Mouse (Mus musculus) liver, embryonic 14.5 days (tissue): ENCODE measurements at regions not wholly inside any gene's neighbourhood (a gene's known extent, or its start where the extent isn't known, plus 50 kb on each side); places are given as distances from the start of the nearest gene placed in this dataset.
"Not testable (repeated sequence)": the region's sequence is repeated elsewhere in the genome, so short reads cannot be mapped to it uniquely, and the experiment has no call there.

Source experiments
- ATAC-seq: fragments of 200-750 bp; cut with Nextera tagmentation; 2 replicates; pipeline ENCODE4 v1.8.0; 2017; ENCODE audit warnings: moderate number of reproducible peaks, mild to moderate bottlenecking, moderate library complexity; ENCODE audit not compliant: insufficient read depth
- DNase-seq, 3 experiments: peaks; one replicate each; pipeline ENCODE4 v3.0.0-alpha.2; 2012 to 2013; ENCODE audit warnings: low read depth in 3 of 3, low spot score in 3 of 3
- H3K27ac ChIP-seq: fragments of 300-500 bp; sonication (generic); 2 replicates; pipeline ENCODE4 v1.5.1; 2014; ENCODE audit warnings: moderate library complexity, mild to moderate bottlenecking, control low read depth, inconsistent platforms
- H3K27me3 ChIP-seq: fragments of 300-500 bp; sonication (generic); 2 replicates; pipeline ENCODE4 v1.6.1; 2014; ENCODE audit warnings: mild to moderate bottlenecking, low read length, moderate library complexity; ENCODE audit not compliant: control insufficient read depth, insufficient read depth
- H3K36me3 ChIP-seq: fragments of 300-500 bp; sonication (generic); replicated peaks from 2 replicates; pipeline ENCODE4 v1.6.1; 2014; ENCODE audit warnings: low read depth; ENCODE audit not compliant: control insufficient read depth, insufficient read depth
- H3K4me1 ChIP-seq, 2 experiments: fragments of 200-500 bp in 1 of 2; fragments of 300-500 bp in 1 of 2; sonication (generic) in 1 of 2; replicated peaks; 2 replicates each; pipeline ENCODE4 v1.6.1; 2012 to 2014; ENCODE audit warnings: antibody characterized with exemption in 1 of 2, inconsistent platforms in 1 of 2, low read length in 1 of 2; ENCODE audit not compliant: control insufficient read depth in 2 of 2, insufficient read depth in 2 of 2
- H3K4me2 ChIP-seq: fragments of 300-500 bp; sonication (generic); 2 replicates; pipeline ENCODE4 v1.6.1; 2014; ENCODE audit warnings: low read depth, mild to moderate bottlenecking, control low read depth, moderate library complexity
- H3K4me3 ChIP-seq, 2 experiments: fragments of 200-500 bp in 1 of 2; fragments of 300-500 bp in 1 of 2; sonication (generic) in 1 of 2; 2 replicates each; pipeline ENCODE4 v1.5.1; 2012 to 2014; ENCODE audit warnings: low read depth in 2 of 2, low read length in 2 of 2, mild to moderate bottlenecking in 2 of 2, control low read depth in 1 of 2, inconsistent platforms in 1 of 2, moderate library complexity in 1 of 2; ENCODE audit not compliant: insufficient read depth in 1 of 2
- H3K9ac ChIP-seq: fragments of 300-500 bp; sonication (generic); replicated peaks from 2 replicates; pipeline ENCODE4 v1.6.1; 2014; ENCODE audit warnings: mild to moderate bottlenecking, control low read depth, moderate library complexity
- H3K9me3 ChIP-seq: fragments of 300-500 bp; sonication (generic); 2 replicates; pipeline ENCODE4 v1.6.1; 2016; ENCODE audit warnings: low read length, mixed read lengths; ENCODE audit not compliant: control insufficient read depth
- CTCF ChIP-seq: IDR thresholded peaks from 2 replicates; pipeline ENCODE4 v1.5.1; 2016; ENCODE audit warnings: antibody characterized with exemption, low read depth, control low read depth
- EP300 ChIP-seq: IDR thresholded peaks from 2 replicates; pipeline ENCODE4 v1.6.1; 2016; ENCODE audit warnings: antibody characterized with exemption, low read depth
- WGBS: fragments of 180-500 bp; shearing (Covaris S2); extraction: QIAGEN DNeasy Blood & Tissue Kit; methylation state at CpG from one replicate; pipeline ENCODE4 v1.1.7; 2014; ENCODE audit not compliant: insufficient replicate concordance; 5-methylcytosine and 5-hydroxymethylcytosine counted together

DNA sequence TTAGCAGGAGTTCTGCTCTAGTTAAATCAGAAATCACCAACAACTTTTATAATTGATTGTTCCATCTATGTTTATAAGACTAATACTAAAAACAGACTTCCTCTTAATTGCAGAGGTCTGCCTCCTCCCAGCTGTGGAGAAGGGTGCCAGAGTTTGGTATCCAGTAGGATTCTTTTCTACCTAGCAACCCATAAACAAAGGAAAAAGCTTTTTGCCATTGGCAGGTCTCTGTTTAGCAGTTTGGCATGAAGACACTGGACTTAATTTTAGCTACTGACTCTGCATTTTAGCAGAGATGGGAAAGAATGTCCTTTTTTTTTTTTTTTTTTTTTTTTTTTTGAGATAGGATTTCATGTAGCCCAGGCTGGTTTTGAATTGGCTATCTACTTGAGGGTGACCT is 1628.4 kb downstream of the A830018L16Rik start:
- DNase-seq (no peak), ATAC-seq (no peak)
- no peaks in the 10 kb centered on the region for H3K9me3 ChIP-seq
- H3K9ac ChIP-seq: no peak overlapping the region
- no peaks in the 10 kb centered on the region for H3K27me3 ChIP-seq
- H3K36me3 ChIP-seq: no peaks in the 10 kb centered on the region
- no peak overlapping the region for H3K4me3 ChIP-seq
- no peak for TF ChIP-seq CTCF
- no peak for TF ChIP-seq EP300
- no peak overlapping the region for H3K4me2 ChIP-seq
- no peaks in the 10 kb centered on the region for H3K4me1 ChIP-seq
- H3K27ac ChIP-seq: no peak overlapping the region

DNA sequence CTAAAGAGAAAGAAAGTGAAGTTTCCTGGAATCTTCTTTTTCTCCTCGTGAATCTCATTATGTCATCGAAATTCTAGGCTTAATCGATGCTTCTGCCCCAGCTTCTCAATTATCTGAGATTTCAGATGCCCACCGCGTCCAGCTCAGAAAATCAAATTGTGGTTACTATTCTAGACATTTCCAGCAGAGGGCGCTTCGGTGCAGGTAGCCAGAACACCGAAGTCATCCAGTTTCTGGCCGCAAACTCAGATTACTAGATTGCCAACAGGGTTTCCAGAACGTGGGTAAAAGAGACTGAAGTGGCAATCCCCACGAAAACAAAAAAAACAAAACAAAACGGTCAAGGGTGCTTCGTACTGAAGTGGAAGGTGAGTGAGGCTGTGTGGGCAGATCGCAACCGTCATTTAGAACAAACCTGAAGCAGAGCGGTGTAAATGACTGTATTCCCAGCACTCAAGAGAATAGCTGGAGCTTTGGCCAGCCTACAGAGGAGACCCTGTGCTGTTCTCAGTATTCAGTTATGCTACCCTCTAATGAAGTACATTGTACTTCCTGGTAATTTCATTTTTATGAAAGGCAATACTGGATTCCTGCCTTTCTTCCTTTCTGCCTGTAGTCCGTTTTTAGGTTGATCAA is 1636.4 kb downstream of the A830018L16Rik start:
- no peak for ATAC-seq
- TF ChIP-seq CTCF: peak; percentile 69
- TF ChIP-seq EP300: no peak
- no peak for DNase-seq
- H3K9ac ChIP-seq: no peak overlapping the region
- no peaks in the 10 kb centered on the region for H3K9me3 ChIP-seq
- H3K4me3 ChIP-seq: no peak overlapping the region
- H3K4me2 ChIP-seq: no peak overlapping the region
- WGBS: 17% methylated on average over 17 of the region's 17 CpGs
- no peaks in the 10 kb centered on the region for H3K4me1 ChIP-seq
- H3K36me3 ChIP-seq: no peaks in the 10 kb centered on the region
- no peak overlapping the region for H3K27ac ChIP-seq
- H3K27me3 ChIP-seq: no peaks in the 10 kb centered on the region

DNA sequence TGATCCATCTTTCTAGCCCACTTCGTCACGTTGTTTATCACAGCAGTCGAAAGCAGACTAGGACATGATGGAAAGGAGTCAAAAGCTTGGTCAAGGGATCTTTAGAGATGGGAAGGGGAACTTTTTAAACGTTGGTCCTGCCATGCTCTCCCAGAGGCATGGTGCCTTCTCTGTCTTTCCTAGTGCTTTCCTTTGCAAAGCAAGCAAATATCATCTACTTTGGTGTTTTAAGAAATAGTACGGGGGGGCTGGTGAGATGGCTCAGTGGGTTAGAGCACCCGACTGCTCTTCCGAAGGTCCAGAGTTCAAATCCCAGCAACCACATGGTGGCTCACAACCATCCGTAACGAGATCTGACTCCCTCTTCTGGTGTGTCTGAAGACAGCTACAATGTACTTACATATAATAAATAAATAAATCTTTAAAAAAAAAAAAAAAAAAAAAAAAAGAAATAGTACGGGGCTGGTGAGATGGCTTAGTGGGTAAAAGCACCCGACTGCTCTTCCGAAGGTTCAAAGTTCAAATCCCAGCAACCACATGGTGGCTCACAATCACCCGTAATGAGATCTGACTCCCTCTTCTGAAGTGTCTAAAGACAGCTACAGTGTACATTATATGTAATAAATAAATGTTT is 1637.6 kb downstream of the A830018L16Rik start:
- not testable (repeated sequence) for ATAC-seq

DNA sequence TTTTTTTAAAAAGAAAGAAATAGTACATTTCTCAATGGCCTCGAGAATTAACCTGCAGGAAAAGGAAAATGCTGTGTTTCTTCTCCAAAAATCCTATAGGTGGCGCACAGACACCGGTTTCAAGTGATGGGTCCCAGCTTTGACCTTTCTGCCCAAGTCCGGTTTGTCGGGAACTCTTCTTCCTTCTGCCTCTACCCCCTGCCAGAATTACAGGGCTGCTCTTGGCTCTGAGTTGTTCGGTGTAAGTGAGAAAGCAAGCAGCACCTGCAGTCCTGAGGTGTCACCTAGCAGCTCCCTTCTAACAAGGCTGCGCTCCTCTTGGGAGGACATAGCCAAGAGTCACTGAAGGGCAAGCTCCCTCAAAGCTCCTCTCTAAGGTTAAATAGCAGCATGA is 1638.2 kb downstream of the A830018L16Rik start:
- peak overlapping the region; percentile 41 for H3K4me2 ChIP-seq
- H3K4me3 ChIP-seq: 0 out of 4 replicates have a peak overlapping the region, but pooled peaks of 1 of the 2 experiments have one; percentile 3
- no peaks in the 10 kb centered on the region for H3K9me3 ChIP-seq
- H3K27me3 ChIP-seq: no peaks in the 10 kb centered on the region
- H3K36me3 ChIP-seq: no peaks in the 10 kb centered on the region
- H3K4me1 ChIP-seq: no peaks in the 10 kb centered on the region
- TF ChIP-seq EP300 (no peak), CTCF (peak; percentile 59)
- ATAC-seq: no peak
- DNase-seq: peak; percentile 1 to 10 (median 9)
- H3K27ac ChIP-seq: no peak overlapping the region
- WGBS: 8% methylated on average over 7 of the region's 7 CpGs
- H3K9ac ChIP-seq: no peak overlapping the region

More for the DNA sequence above, 1637.6 kb downstream of the A830018L16Rik start:
- H3K9me3 ChIP-seq, DNase-seq, H3K4me1 ChIP-seq, H3K36me3 ChIP-seq, H3K27me3 ChIP-seq, H3K9ac ChIP-seq, H3K4me3 ChIP-seq, H3K4me2 ChIP-seq, H3K27ac ChIP-seq: not testable (repeated sequence)
- WGBS: 56% methylated on average over 11 of the region's 13 CpGs

DNA sequence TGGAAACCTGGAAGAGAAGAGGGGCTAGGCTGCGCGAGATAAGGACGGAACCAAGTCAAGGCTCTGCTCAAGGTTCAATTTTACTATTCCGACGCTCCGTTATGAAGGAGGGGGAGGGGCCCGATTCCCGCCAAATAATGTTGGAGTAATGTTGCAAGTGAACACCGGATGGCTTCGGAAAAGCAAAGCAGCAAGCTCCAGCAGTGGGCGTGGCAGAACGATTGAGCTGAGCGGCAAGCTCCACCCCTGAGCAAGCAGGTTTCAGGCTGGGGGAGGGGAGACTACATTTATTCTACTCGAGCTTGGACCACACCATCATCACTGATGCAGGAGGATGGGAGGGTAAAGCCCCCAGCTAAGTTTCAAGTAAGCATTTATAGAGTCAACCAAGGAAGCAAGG is 1643.8 kb downstream of the A830018L16Rik start:
- Histone ChIP-seq H3K4me3 (no peak overlapping the region), H3K27ac (no peak overlapping the region), H3K27me3 (no peaks in the 10 kb centered on the region), H3K9ac (no peak overlapping the region), H3K9me3 (no peaks in the 10 kb centered on the region), H3K4me1 (no peaks in the 10 kb centered on the region), H3K36me3 (no peaks in the 10 kb centered on the region), H3K4me2 (no peak overlapping the region)
- TF ChIP-seq CTCF: no peak
- no peak for TF ChIP-seq EP300
- WGBS: 28% methylated on average over 14 of the region's 14 CpGs
- no peak for ATAC-seq
- no peak for DNase-seq
